Mouse (Mus musculus) CH12.LX (cell line): ENCODE results near the gene Syngr2. TPM values are rescaled to one million over a fixed set of nuclear protein-coding genes. Genes with fewer than 3 reads are reported as not detected.

Source experiments
- DNase-seq: peaks from one replicate; pipeline ENCODE4 v3.0.0-alpha.2; 2013; ENCODE audit errors: extremely low read depth
- H3K27ac ChIP-seq: 2 replicates; pipeline ENCODE4 v1.5.1; 2012; ENCODE audit warnings: low read depth, mild to moderate bottlenecking, control low read depth, moderate library complexity; ENCODE audit not compliant: insufficient read depth
- H3K27me3 ChIP-seq: replicated peaks from 2 replicates; pipeline ENCODE3; 2012; ENCODE audit warnings: inconsistent platforms
- H3K36me3 ChIP-seq, 2 experiments: replicated peaks in 1 of 2; 2 replicates each; pipeline versions ENCODE3 to v1.6.1; 2012; ENCODE audit warnings: inconsistent platforms in 1 of 2, low read length in 1 of 2, mild to moderate bottlenecking in 1 of 2, mixed read lengths in 1 of 2, moderate library complexity in 1 of 2; ENCODE audit not compliant: control insufficient read depth in 1 of 2, insufficient read depth in 1 of 2
- H3K4me1 ChIP-seq, 2 experiments: 2 replicates each; pipeline ENCODE4 v1.6.1; 2012; ENCODE audit warnings: inconsistent platforms in 1 of 2, moderate library complexity in 1 of 2; ENCODE audit not compliant: insufficient read depth in 2 of 2, control insufficient read depth in 1 of 2
- H3K4me2 ChIP-seq: 2 replicates; pipeline ENCODE4 v1.6.1; 2012; ENCODE audit warnings: low read depth, mild to moderate bottlenecking, control low read depth; ENCODE audit not compliant: poor library complexity, insufficient read depth, severe bottlenecking
- H3K4me3 ChIP-seq, 3 experiments: fragments of 150-350 bp in 1 of 3; sonication (generic) in 1 of 3; replicated peaks in 1 of 3; 2 replicates each; pipeline versions ENCODE3 to v1.5.1; 2011 to 2012; ENCODE audit warnings: low read depth in 2 of 3, low read length in 2 of 3, mild to moderate bottlenecking in 2 of 3, moderate library complexity in 2 of 3, control low read depth in 1 of 3, improper control_type of control experiment in 1 of 3, inconsistent platforms in 1 of 3, mixed read lengths in 1 of 3; ENCODE audit not compliant: poor library complexity in 1 of 3
- H3K79me2 ChIP-seq: replicated peaks from 2 replicates; pipeline ENCODE4 v1.6.1; 2012; ENCODE audit warnings: mild to moderate bottlenecking, moderate library complexity; ENCODE audit not compliant: control insufficient read depth, poor library complexity, insufficient read depth, severe bottlenecking; ENCODE audit errors: extremely low read depth
- H3K9ac ChIP-seq: 2 replicates; pipeline ENCODE4 v1.6.1; 2012; ENCODE audit warnings: low read depth, mild to moderate bottlenecking, control low read depth, moderate library complexity; ENCODE audit not compliant: insufficient read depth
- H3K9me3 ChIP-seq: replicated peaks from 2 replicates; pipeline ENCODE3; 2012; ENCODE audit warnings: low read length, inconsistent platforms, mixed read lengths
- CHD1 ChIP-seq: IDR thresholded peaks from 2 replicates; pipeline ENCODE4 v1.6.1; 2012; ENCODE audit warnings: low read depth, low read length, improper control_type of control experiment, inconsistent platforms
- CHD2 ChIP-seq: IDR thresholded peaks from 2 replicates; pipeline ENCODE4 v1.6.1; 2011; ENCODE audit warnings: low read length, improper control_type of control experiment
- CTCF ChIP-seq, 2 experiments: IDR thresholded peaks in 1 of 2; conservative IDR thresholded peaks in 1 of 2; 2 replicates each; pipeline ENCODE4 v1.5.1; 2011 to 2012; ENCODE audit warnings: low read depth in 2 of 2, low read length in 2 of 2, improper control_type of control experiment in 1 of 2, inconsistent platforms in 1 of 2, mild to moderate bottlenecking in 1 of 2, moderate library complexity in 1 of 2
- ELF1 ChIP-seq: IDR thresholded peaks from 2 replicates; pipeline ENCODE4 v1.6.1; 2014; ENCODE audit warnings: low read depth, mild to moderate bottlenecking, inconsistent platforms, low read length, improper control_type of control experiment
- HCFC1 ChIP-seq: IDR thresholded peaks from 2 replicates; pipeline ENCODE4 v1.6.1; 2012; ENCODE audit warnings: low read depth, mild to moderate bottlenecking, inconsistent platforms, low read length, improper control_type of control experiment
- JUN ChIP-seq: IDR thresholded peaks from 2 replicates; pipeline ENCODE4 v1.6.1; 2011; ENCODE audit warnings: low read depth, mild to moderate bottlenecking, low read length, improper control_type of control experiment, moderate library complexity; ENCODE audit not compliant: insufficient read depth
- JUND ChIP-seq: conservative IDR thresholded peaks from 2 replicates; pipeline ENCODE4 v1.6.1; 2011; ENCODE audit warnings: low read depth, low read length, improper control_type of control experiment
- KAT2A ChIP-seq: IDR thresholded peaks from 2 replicates; pipeline ENCODE4 v1.6.1; 2012; ENCODE audit warnings: low read length, improper control_type of control experiment, inconsistent platforms; ENCODE audit not compliant: insufficient replicate concordance
- MAZ ChIP-seq: IDR thresholded peaks from 2 replicates; pipeline ENCODE4 v1.6.1; 2012; ENCODE audit warnings: low read depth, mild to moderate bottlenecking, inconsistent platforms, low read length, improper control_type of control experiment, moderate library complexity
- NELFE ChIP-seq: IDR thresholded peaks from 2 replicates; pipeline ENCODE4 v1.6.1; 2011; ENCODE audit warnings: low read depth, low read length, improper control_type of control experiment
- NRF1 ChIP-seq: IDR thresholded peaks from 2 replicates; pipeline ENCODE4 v1.6.1; 2014; ENCODE audit warnings: low read depth, mild to moderate bottlenecking, inconsistent platforms, low read length, improper control_type of control experiment, moderate library complexity
- PAX5 ChIP-seq: IDR thresholded peaks from 2 replicates; pipeline ENCODE4 v1.6.1; 2012; ENCODE audit warnings: low read length, inconsistent platforms, mixed read lengths
- POLR2A ChIP-seq: IDR thresholded peaks from 2 replicates; pipeline ENCODE4 v1.6.1; 2011; ENCODE audit warnings: low read depth, mild to moderate bottlenecking, improper control_type of control experiment, low read length
- RCOR1 ChIP-seq: conservative IDR thresholded peaks from 2 replicates; pipeline ENCODE4 v1.6.1; 2012; ENCODE audit warnings: low read depth, mild to moderate bottlenecking, inconsistent platforms, low read length, improper control_type of control experiment
- SMC3 ChIP-seq: IDR thresholded peaks from 2 replicates; pipeline ENCODE4 v1.6.1; 2011; ENCODE audit warnings: low read depth, low read length, improper control_type of control experiment
- TCF12 ChIP-seq: IDR thresholded peaks from 2 replicates; pipeline ENCODE4 v1.6.1; 2014; ENCODE audit warnings: low read depth, mild to moderate bottlenecking, inconsistent platforms, low read length, improper control_type of control experiment
- USF1 ChIP-seq: IDR thresholded peaks from 2 replicates; pipeline ENCODE4 v1.6.1; 2014; ENCODE audit warnings: low read depth, mild to moderate bottlenecking, inconsistent platforms, low read length, improper control_type of control experiment
- dilution Hi-C: fragments of 300-500 bp; cut with MboI; formaldehyde crosslinking; loops from 2 replicates; pipeline ENCODE4 v1.14.3; 2020; ENCODE audit warnings: low sequenced_read_pairs; ENCODE audit not compliant: extremely low pct_unique_long_range_greater_than_20kb, extremely low pct_ligation_motif_present
- in situ Hi-C: fragments of 300-500 bp; cut with MboI; formaldehyde crosslinking; loops from 3 replicates; pipeline ENCODE4 v1.14.3; 2019; ENCODE audit warnings: low sequenced_read_pairs, low pct_ligation_motif_present, low pct_unique_long_range_greater_than_20kb, mixed read lengths
- polyA plus RNA-seq: library from polyadenylated mRNA; unstranded; fragments of >175 nt; gene quantifications from 2 replicates; pipeline ENCODE4 v1.2.1, GENCODE M21; 2012; ENCODE audit warnings: low read depth; ENCODE audit not compliant: insufficient read length
- total RNA-seq, 2 experiments: library from RNA; depleted of rRNA; stranded (reverse); fragments of 300-350 nt in 1 of 2; fragments of >200 nt in 1 of 2; gene quantifications; 2 replicates each; pipeline ENCODE4 v1.2.3; 2012 to 2014

Gene Syngr2
- total and polyA plus RNA-seq, 3 experiments: 409 to 654 (median 553) TPM

DNA sequence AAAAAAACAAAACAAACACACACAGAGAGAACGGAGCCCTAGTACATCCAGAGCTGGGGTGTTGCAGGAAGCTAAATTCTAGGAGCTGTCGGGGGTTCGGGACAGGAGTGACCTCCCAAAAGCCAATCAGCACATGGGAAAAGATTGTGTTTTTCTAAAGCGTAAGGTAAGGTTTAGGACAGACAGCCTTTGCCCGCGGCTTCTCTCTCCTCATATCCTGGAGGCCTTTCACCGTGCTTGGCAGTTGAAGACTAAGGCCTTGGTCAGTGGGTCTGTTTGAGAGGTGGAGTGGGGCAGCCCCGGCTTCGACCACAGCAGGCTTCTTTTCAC lies 26.8 kb upstream of the Syngr2 start:
- no peak for DNase-seq
- TF ChIP-seq NELFE: 0 out of 2 replicates have a peak, but pooled peaks have one; percentile 9
- TF ChIP-seq CTCF (conservative IDR thresholded peaks at IDR 0.05 in 1 of 2, IDR thresholded peaks at IDR 0.05 in 1 of 2; ENCODE audit: low read depth in 2 of 2, low read length in 2 of 2): no peak
- H3K27me3 ChIP-seq: no peaks in the 10 kb centered on the region
- dilution Hi-C loops (no loop called here), in situ Hi-C loops (no loop called here)
- H3K4me3 ChIP-seq: peak overlapping the region; percentile 6 to 94 (median 17)
- no peak overlapping the region for H3K9ac ChIP-seq
- no peaks in the 10 kb centered on the region for H3K9me3 ChIP-seq
- peaks cover 5 to 44% of the 10 kb centered on the region in 2 experiments for H3K36me3 ChIP-seq
- peaks cover 8 to 51% of the 10 kb centered on the region in 2 experiments; a peak in 3 of 4 replicates for H3K4me1 ChIP-seq
- H3K79me2 ChIP-seq: no peaks in the 10 kb centered on the region
- 0 out of 2 replicates have a peak overlapping the region, but pooled peaks have one; percentile 1 for H3K4me2 ChIP-seq
- no peak overlapping the region for H3K27ac ChIP-seq

DNA sequence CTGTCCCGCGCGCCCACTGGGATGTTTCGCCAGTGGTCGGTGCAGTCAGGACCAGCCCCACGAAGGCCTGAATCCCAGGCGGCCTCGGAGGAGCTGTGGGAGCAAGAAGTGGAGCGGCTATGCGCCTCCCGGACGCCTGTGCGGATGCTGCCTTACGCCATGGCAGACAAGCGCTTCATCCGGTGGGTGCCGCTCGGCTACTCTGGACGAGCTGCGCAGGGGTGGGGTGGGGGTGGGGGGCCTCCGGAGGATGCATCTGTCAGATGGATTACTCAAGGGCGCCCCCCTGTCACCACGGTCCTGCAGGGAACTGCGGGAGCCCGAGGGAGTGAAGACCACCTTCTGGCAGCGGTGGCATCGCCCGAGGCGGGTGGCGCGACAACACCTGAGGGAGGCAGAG lies 26.4 kb upstream of the Syngr2 start:
- peak overlapping the region in 2 of 3 experiments; percentile 6 to 94 for H3K4me3 ChIP-seq
- in situ Hi-C loops (no loop called here), dilution Hi-C loops (no loop called here)
- no peak overlapping the region for H3K27ac ChIP-seq
- H3K4me1 ChIP-seq: peaks cover 8 to 47% of the 10 kb centered on the region in 2 experiments; a peak in 3 of 4 replicates
- TF ChIP-seq CTCF (conservative IDR thresholded peaks at IDR 0.05 in 1 of 2, IDR thresholded peaks at IDR 0.05 in 1 of 2; ENCODE audit: low read depth in 2 of 2, low read length in 2 of 2): peak; percentile 6 to 59; a peak in 2 of 4 replicates
- no peak for TF ChIP-seq TCF12
- H3K79me2 ChIP-seq: no peaks in the 10 kb centered on the region
- H3K4me2 ChIP-seq: no peak overlapping the region
- H3K36me3 ChIP-seq: peaks cover 1 to 40% of the 10 kb centered on the region in 2 experiments
- H3K27me3 ChIP-seq: no peaks in the 10 kb centered on the region
- no peaks in the 10 kb centered on the region for H3K9me3 ChIP-seq
- DNase-seq: no peak
- H3K9ac ChIP-seq: no peak overlapping the region

DNA sequence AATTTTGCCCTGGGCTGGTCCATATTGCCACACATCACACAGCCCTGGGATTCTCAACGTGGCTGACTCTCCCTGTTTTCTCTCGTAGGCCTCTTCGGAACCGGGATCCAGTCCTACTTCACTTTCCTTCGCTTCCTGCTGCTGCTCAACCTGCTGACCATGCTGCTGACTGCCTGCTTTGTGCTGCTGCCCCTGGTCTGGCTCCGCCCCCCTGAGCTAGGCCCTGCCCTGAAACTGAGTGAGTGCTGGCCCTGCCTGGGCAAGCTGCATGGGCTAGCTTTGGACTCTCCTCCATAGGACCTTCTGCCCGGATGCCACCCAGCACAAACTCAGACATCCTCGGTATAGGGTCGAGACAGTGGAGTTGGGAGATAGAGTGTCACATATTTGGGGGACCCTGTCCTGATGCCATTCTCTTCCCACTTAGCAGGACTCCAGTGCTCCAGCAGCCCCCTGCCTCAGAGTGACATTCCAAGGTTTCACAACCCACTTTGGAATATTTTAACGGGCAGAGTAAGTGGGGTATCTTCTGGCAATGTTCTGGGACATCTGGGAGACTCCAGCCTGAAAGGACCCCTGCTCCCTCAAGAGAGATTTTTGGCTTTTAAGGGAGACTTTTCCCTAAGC lies 25.7 kb upstream of the Syngr2 start:
- Histone ChIP-seq H3K4me2 (no peak overlapping the region), H3K27ac (no peak overlapping the region), H3K79me2 (no peaks in the 10 kb centered on the region), H3K36me3 (peaks cover 0 to 34% of the 10 kb centered on the region in 2 experiments), H3K9ac (no peak overlapping the region), H3K9me3 (no peaks in the 10 kb centered on the region), H3K27me3 (no peaks in the 10 kb centered on the region), H3K4me3 (no peak overlapping the region), H3K4me1 (peaks cover 8 to 43% of the 10 kb centered on the region in 2 experiments; a peak in 3 of 4 replicates)
- no peak for TF ChIP-seq RCOR1
- TF ChIP-seq PAX5: no peak
- no peak for TF ChIP-seq ELF1
- TF ChIP-seq NRF1: no peak
- no peak for TF ChIP-seq CTCF (conservative IDR thresholded peaks at IDR 0.05 in 1 of 2, IDR thresholded peaks at IDR 0.05 in 1 of 2; ENCODE audit: low read depth in 2 of 2, low read length in 2 of 2)
- TF ChIP-seq HCFC1: no peak
- no peak for TF ChIP-seq KAT2A
- TF ChIP-seq JUND: no peak
- TF ChIP-seq USF1: no peak
- TF ChIP-seq CHD1: no peak
- TF ChIP-seq MAZ: no peak
- no peak for TF ChIP-seq CHD2
- TF ChIP-seq SMC3: no peak
- no peak for TF ChIP-seq POLR2A
- no peak for TF ChIP-seq JUN
- in situ Hi-C loops: no loop called here
- no peak for DNase-seq
- dilution Hi-C loops: no loop called here
